Mouse (Mus musculus): Measurements from ENCODE around the gene Nsmce3.

Gene Nsmce3

DNA sequence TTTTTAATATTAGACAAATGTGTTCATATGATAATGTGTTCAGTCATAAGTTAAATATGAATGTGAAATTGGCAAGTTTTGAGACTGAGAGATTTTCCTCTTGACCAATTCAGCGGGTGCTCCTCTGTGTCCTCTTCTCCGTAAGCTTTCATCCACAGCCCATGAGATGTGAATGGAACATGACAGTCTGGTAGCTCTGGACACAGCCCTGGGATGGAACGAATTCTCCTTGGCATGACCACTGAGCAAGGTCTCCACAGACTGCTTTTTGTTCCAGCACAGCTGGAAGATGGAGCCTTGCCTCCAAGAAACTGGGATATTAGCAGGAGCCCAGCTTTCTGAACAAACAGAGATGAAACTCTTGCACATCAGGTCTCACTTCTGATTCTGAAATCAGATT is 9.8 kb downstream of the Nsmce3 start:
- DNase-seq (ENCODE audit: low spot score in 2 of 2): no peak

DNA sequence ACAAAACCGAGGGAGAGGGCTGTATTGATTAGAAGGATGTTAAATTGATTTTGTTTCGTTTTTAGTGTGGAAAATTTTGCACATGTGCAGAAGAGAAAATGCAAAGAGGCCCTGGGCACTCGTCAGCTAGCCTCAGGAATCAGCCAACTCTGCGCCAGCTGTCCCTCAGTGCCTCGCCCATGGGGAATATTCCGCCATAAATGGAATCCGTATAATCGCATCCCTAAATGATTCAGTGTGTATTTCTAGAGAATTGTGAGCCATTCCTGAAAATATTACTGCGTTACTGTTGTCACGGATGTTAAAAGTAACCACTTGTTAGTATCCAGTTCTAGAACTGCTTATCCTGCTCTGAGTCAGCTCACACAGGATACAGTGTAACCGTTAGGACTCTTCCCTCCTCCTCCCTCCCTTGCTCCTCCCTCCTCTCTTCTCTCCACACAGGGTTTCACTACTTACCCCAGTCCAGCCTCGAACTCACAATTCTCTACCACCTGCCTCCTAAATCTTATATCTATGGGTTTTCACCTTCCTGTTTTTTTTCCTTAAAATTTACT is 16.2 kb downstream of the Nsmce3 start:
- no peak for DNase-seq (ENCODE audit: low spot score in 2 of 2)

- no peak for DNase-seq (ENCODE audit: low spot score in 2 of 2)
These were observed 16.8 kb downstream of the Nsmce3 start for GRCm38 (mm10) chr7:64855976-64856375.

DNA sequence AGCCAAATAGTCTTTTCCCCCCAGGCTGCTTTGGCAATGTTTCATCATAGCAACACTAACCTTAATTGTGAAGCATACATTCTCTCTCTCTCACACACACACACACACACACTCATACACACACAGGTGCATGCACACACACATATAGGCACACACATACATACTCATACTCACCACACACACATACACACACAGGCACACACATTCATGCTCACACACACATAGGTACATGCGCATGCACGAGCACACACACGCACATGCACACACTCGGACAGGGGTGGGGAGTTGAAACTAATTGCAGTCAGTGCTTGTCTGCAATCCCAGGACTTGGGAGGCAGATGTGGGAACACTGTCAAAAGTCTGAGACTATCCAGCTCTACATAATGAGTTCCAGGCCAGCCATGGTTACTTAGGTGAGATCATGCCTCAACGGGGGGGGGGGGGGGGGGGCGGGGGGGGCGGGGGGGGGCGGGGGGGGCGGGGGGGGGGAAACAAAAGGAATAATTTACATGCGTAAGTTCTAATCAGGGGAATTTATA is 17.3 kb downstream of the Nsmce3 start:
- no peak for DNase-seq (ENCODE audit: low spot score in 2 of 2)

DNA sequence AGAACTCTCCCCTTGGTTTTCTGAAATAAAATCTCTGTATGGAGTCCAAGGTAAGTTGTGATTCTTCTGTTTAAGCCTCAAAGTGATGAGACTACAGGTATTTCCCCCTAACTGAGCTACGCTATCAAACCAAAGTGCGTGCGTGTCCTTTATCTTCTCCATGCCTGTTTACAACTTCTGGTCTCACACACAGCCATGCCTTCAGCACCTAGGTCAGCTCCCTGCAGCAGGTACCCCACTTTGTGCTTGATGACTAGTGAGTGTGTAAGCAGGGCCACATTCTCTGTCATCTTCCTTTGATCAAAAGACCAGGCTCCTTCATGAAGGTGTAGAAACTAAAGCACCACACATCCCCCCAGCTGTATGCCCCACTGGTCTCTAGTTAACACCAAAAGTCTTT is 22.0 kb downstream of the Nsmce3 start:
- DNase-seq (ENCODE audit: low spot score in 2 of 2): no peak

DNA sequence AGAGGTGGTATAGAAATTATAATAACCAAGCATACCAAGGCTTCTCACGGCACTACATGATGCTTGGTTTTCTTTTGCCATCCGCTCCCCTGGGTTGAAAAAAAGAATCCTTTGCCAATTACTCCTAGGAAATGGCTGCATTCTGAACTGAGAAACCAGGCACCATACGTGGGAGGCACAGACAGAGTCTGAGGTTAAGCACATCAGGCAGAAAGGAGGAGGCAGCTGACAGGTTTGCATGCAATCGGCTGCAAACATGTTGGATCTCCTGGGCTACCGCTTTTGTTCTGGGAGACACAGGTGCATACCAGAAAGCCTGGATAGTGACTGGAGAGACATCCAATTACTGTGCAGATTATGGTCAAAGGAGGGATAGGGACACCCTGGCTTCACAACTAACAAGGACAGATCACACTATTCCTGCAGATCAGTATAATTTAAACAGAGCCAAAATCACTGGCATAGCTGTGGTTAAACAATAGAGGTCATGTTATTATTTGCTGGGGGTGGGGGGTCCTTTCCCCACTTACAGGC is 25.4 kb downstream of the Nsmce3 start:
- no peak for DNase-seq (ENCODE audit: low spot score in 2 of 2)

GRCm38 (mm10) chr7:64846061-64846460 is 26.7 kb downstream of the Nsmce3 start:
- DNase-seq (ENCODE audit: low spot score in 2 of 2): no peak

DNA sequence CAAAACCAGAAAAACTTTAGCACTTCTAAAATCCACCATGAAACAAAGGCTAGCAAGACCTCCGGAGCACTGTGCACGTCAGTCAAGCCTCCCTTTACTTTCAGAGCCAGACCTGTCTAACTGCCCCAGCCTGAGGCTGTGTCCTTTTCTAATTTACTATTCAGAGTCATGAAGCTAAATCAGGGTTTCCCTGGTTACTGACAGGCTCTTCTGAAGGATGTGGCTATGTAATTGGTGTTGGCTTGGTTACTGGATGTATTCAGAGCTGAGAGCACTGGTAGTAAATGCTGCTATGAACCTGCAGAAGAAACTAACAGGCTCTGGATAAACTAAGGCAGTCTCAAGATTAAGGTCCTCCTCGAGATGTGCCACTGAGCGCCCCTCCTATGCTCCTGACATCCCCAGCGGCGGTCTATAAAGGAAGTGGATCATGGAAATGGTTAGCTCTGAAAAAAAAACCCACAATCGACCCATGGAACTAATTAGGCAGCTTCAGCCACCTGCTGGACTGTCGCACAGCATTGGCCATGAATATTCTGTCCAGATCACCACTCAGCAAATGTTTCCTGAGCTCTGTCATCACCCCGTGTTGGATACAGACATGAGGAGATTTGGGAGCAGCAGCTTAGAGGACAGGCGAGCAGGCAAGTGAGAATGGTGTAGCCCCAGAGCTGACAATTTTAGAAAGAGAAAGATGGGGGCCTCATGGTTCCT is 31.7 kb downstream of the Nsmce3 start:
- DNase-seq (ENCODE audit: low spot score in 2 of 2): no peak

DNA sequence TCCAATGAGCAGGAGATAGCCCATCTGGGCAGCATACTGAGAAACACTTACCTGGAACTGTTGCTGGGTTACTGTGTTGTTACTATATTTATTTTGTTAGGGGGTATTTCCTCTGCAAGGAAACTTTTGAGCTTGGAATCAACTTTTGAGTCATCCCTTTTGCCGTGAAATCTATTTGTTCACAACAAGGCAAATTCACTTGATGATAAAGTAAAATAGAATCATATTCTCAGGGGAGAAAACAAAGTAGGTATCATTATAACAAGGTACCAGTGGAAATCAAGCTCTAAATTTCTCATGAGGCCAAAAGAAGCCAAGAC is 32.3 kb downstream of the Nsmce3 start:
- no peak for DNase-seq (ENCODE audit: low spot score in 2 of 2)

DNA sequence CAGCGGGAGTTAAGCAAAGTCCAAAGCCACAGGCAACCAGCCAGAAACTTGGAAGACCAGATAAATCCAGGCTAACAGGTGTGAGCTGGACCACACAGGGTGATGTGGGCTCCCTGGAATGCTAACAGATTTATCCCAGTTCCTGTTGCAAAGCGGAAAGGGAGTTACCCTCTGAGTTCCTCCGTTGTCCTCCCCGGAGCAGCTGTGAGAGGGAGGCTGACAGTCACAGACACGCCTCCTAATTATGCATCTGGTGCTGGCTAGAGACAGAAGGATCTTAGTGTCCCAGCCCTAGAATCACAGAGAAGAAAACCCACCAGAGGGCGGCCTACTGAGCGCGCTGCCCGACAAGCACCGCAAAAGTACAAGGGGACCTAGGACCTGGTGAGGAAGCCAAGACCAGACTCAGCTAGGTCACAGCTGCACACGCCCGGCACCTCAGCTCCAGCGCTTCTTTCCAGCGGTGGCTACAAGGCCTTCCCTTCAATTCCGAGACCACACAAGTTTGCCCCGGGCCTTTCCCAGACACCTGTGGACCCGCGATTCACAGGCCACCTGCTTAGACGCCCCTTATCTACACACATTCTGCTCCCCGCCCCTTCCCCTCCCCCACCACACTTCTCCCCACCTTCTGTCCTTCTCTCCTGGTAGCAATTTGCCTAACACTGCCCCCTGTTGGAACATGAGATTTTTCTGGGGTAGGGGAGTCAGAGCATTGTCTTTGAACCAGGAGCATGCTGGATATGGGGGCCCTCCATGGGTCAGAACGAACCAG is 32.8 kb downstream of the Nsmce3 start:
- DNase-seq (ENCODE audit: low spot score in 2 of 2): peak; percentile 49 to 59

DNA sequence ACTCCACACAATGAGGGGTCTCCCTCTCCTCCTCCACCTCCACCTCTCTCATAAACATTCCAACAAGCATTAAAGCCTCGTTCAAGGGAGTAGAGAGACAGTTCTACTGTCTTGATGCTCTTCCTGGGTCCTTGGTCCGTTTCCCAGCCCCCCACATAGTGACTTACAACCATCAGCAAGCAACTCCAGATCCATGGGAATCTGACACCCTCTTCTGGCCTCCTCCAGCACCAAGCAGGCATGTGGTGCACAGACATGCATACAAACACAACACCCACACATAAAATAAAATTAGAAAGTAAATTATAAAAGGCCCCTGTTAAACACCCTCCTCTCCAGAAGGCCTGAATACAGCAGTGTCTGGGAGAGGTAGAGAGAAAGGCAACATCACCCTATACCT is 33.5 kb downstream of the Nsmce3 start:
- no peak for DNase-seq (ENCODE audit: low spot score in 2 of 2)

- DNase-seq (ENCODE audit: low spot score in 2 of 2): no peak
These were observed 42.4 kb downstream of the Nsmce3 start for GRCm38 (mm10) chr7:64830214-64830995.

DNA sequence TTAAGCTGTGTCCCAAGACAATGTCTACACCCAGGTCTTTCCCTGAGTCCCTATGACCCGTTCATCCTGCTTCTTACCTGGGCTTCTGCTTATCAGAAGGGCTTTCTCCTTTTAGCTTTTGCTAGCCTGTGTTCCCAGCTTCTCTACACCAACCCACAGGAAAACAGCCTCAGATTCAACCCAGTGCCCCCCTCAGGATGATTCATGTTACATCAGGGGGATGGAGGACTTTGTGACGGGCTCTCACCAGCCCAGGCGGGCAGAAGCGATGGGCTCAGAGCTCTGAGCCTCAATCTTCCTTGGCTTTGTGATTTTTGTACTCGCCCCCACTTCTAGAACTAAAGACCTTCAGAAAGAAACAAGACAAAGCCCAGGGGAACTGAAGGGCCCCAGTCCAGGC is 51.7 kb downstream of the Nsmce3 start:
- no peak for DNase-seq (ENCODE audit: low spot score in 2 of 2)

GRCm38 (mm10) chr7:64819683-64820082 is 53.1 kb downstream of the Nsmce3 start:
- DNase-seq (ENCODE audit: low spot score in 2 of 2): no peak

Data from frontal cortex, postnatal 10 days (tissue).